Mouse (Mus musculus): Measurements from ENCODE around the gene Lrrn4cl. TPM values are rescaled to one million over a fixed set of nuclear protein-coding genes. Genes with fewer than 3 reads are reported as not detected.

Gene Lrrn4cl
- total and polyA plus RNA-seq, 2 experiments from 2014 or later, result 2.1 to 2.7 TPM

GRCm38 (mm10) chr19:8870838-8871237, 20.3 kb downstream of the Lrrn4cl start:
- Histone ChIP-seq H3K4me1 (ENCODE audit: insufficient read depth, low read length) (no peaks in the 10 kb centered on the region), H3K4me2 (ENCODE audit: low read depth, low read length, poor library complexity, severe bottlenecking) (peak overlapping the region; percentile 94), H3K27ac (ENCODE audit: low read depth, low read length) (peak overlapping the region; percentile 62), H3K4me3 (ENCODE audit: low read depth, low read length) (peak overlapping the region; percentile 96), H3K36me3 (ENCODE audit: insufficient read depth, low read length) (peaks cover 23% of the 10 kb centered on the region), H3K9me3 (ENCODE audit: low read length) (no peaks in the 10 kb centered on the region), H3K9ac (replicated peaks; ENCODE audit: low read length, poor library complexity, severe bottlenecking) (peak overlapping the region; percentile 45; the same call in 1 of the 2 replicates), H3K27me3 (ENCODE audit: insufficient read depth, low read length) (no peaks in the 10 kb centered on the region)
- WGBS, result 59% methylated on average over 9 of the region's 9 CpGs
- no peak for TF ChIP-seq CTCF (IDR thresholded peaks at IDR 0.05)
- ATAC-seq (ENCODE audit: low FRiP score), result peak; percentile 34; the same call in 1 of the 2 replicates
- DNase-seq (ENCODE audit: low spot score), result no peak

- TF ChIP-seq CTCF (IDR thresholded peaks at IDR 0.05), result no peak
- WGBS, result 1% methylated on average over 57 of the region's 59 CpGs
- peak within 1 kb of the TSS; percentile 94 for H3K9ac ChIP-seq (replicated peaks; ENCODE audit: low read length, poor library complexity, severe bottlenecking)
These were observed 21.0 kb downstream of the Lrrn4cl start, which contains the start of gene Ubxn1 for GRCm38 (mm10) chr19:8871267-8872186. Gene Ubxn1, plus strand, starts transcription at chr19:8871496.

GRCm38 (mm10) chr19:8872266-8872840, 21.8 kb downstream of the Lrrn4cl start:
- DNase-seq (ENCODE audit: low spot score) (no peak), ATAC-seq (ENCODE audit: low FRiP score) (no peak)
- peaks cover 28% of the 10 kb centered on the region for H3K36me3 ChIP-seq (ENCODE audit: insufficient read depth, low read length)
- no peaks in the 10 kb centered on the region for H3K27me3 ChIP-seq (ENCODE audit: insufficient read depth, low read length)
- peak overlapping the region; percentile 94; the same call in 1 of the 2 replicates for H3K9ac ChIP-seq (replicated peaks; ENCODE audit: low read length, poor library complexity, severe bottlenecking)
- TF ChIP-seq CTCF (IDR thresholded peaks at IDR 0.05), result no peak
- H3K4me3 ChIP-seq (ENCODE audit: low read depth, low read length), result peak overlapping the region; percentile 96
- H3K27ac ChIP-seq (ENCODE audit: low read depth, low read length), result no peak overlapping the region
- H3K4me2 ChIP-seq (ENCODE audit: low read depth, low read length, poor library complexity, severe bottlenecking), result peak overlapping the region; percentile 94
- H3K9me3 ChIP-seq (ENCODE audit: low read length), result no peaks in the 10 kb centered on the region
- no peaks in the 10 kb centered on the region for H3K4me1 ChIP-seq (ENCODE audit: insufficient read depth, low read length)
- WGBS, result 82% methylated on average over 10 of the region's 10 CpGs

More at GRCm38 (mm10) chr19:8871267-8872186, 21.0 kb downstream of the Lrrn4cl start, which contains the start of gene Ubxn1:
- Histone ChIP-seq H3K36me3 (ENCODE audit: insufficient read depth, low read length) (peaks cover 23% of the 10 kb centered on the region), H3K4me3 (ENCODE audit: low read depth, low read length) (peak within 1 kb of the TSS; percentile 96), H3K4me1 (ENCODE audit: insufficient read depth, low read length) (no peaks in the 10 kb centered on the region), H3K27ac (ENCODE audit: low read depth, low read length) (peak within 1 kb of the TSS; percentile 74), H3K4me2 (ENCODE audit: low read depth, low read length, poor library complexity, severe bottlenecking) (peak within 1 kb of the TSS; percentile 94), H3K9me3 (ENCODE audit: low read length) (no peaks in the 10 kb centered on the region), H3K27me3 (ENCODE audit: insufficient read depth, low read length) (no peaks in the 10 kb centered on the region)
- DNase-seq (ENCODE audit: low spot score), result peak; percentile 98
- peak; percentile 97 for ATAC-seq (ENCODE audit: low FRiP score)

- Histone ChIP-seq H3K27me3 (ENCODE audit: insufficient read depth, low read length) (no peaks in the 10 kb centered on the region), H3K4me1 (ENCODE audit: insufficient read depth, low read length) (no peaks in the 10 kb centered on the region), H3K36me3 (ENCODE audit: insufficient read depth, low read length) (peaks cover 28% of the 10 kb centered on the region), H3K4me2 (ENCODE audit: low read depth, low read length, poor library complexity, severe bottlenecking) (no peak overlapping the region), H3K9me3 (ENCODE audit: low read length) (no peaks in the 10 kb centered on the region), H3K27ac (ENCODE audit: low read depth, low read length) (no peak overlapping the region), H3K9ac (replicated peaks; ENCODE audit: low read length, poor library complexity, severe bottlenecking) (no peak overlapping the region), H3K4me3 (ENCODE audit: low read depth, low read length) (no peak overlapping the region)
- DNase-seq (ENCODE audit: low spot score) (no peak), ATAC-seq (ENCODE audit: low FRiP score) (no peak)
- no peak for TF ChIP-seq CTCF (IDR thresholded peaks at IDR 0.05)
- 92% methylated on average over 7 of the region's 7 CpGs for WGBS
These were observed 24.5 kb downstream of the Lrrn4cl start for GRCm38 (mm10) chr19:8875031-8875430.

- peak within 1 kb of the TSS; percentile 74 for H3K4me2 ChIP-seq (ENCODE audit: low read depth, low read length, poor library complexity, severe bottlenecking)
- peaks cover 8% of the 10 kb centered on the region; the same call in 1 of the 2 replicates for H3K36me3 ChIP-seq (ENCODE audit: insufficient read depth, low read length)
- H3K9ac ChIP-seq (replicated peaks; ENCODE audit: low read length, poor library complexity, severe bottlenecking), result peak within 1 kb of the TSS; percentile 79
- DNase-seq (ENCODE audit: low spot score) (peak; percentile 94), ATAC-seq (ENCODE audit: low FRiP score) (peak; percentile 96)
- no peaks in the 10 kb centered on the region for H3K27me3 ChIP-seq (ENCODE audit: insufficient read depth, low read length)
- H3K4me3 ChIP-seq (ENCODE audit: low read depth, low read length), result peak within 1 kb of the TSS; percentile 67
- no peak for TF ChIP-seq CTCF (IDR thresholded peaks at IDR 0.05)
- H3K4me1 ChIP-seq (ENCODE audit: insufficient read depth, low read length), result no peaks in the 10 kb centered on the region
- H3K9me3 ChIP-seq (ENCODE audit: low read length), result no peaks in the 10 kb centered on the region
- H3K27ac ChIP-seq (ENCODE audit: low read depth, low read length), result peak within 1 kb of the TSS; percentile 83
- WGBS, result under 1% methylated on average over 42 of the region's 42 CpGs
These were observed 29.9 kb downstream of the Lrrn4cl start, which contains the start of gene Uqcc3 for GRCm38 (mm10) chr19:8880311-8881033. Gene Uqcc3, minus strand, starts transcription at chr19:8880923.

Data from midbrain, postnatal 0 days (tissue).